Mouse (Mus musculus) E14TG2a.4 (cell line): ENCODE measurements around the gene Dnaic2.

Source experiments
- H3K27me3 ChIP-seq: 2 replicates; pipeline ENCODE4 v1.6.1; 2014; ENCODE audit warnings: low read length, control low read depth; ENCODE audit not compliant: insufficient read depth
- H3K36me3 ChIP-seq: 2 replicates; pipeline ENCODE4 v1.6.1; 2014; ENCODE audit warnings: low read length, control low read depth; ENCODE audit not compliant: insufficient read depth
- H3K4me1 ChIP-seq: replicated peaks from 2 replicates; pipeline ENCODE4 v1.6.1; 2014; ENCODE audit warnings: low read depth, low read length, control low read depth
- H3K4me3 ChIP-seq: replicated peaks from 2 replicates; pipeline ENCODE4 v1.5.1; 2014; ENCODE audit warnings: mild to moderate bottlenecking, low read length
- H3K9me3 ChIP-seq: 2 replicates; pipeline ENCODE4 v1.6.1; 2014; ENCODE audit warnings: low read length, control low read depth
- CTCF ChIP-seq: conservative IDR thresholded peaks from 2 replicates; pipeline ENCODE4 v1.5.1; 2014; ENCODE audit warnings: low read length
- NANOG ChIP-seq: IDR thresholded peaks from 2 replicates; pipeline ENCODE4 v1.6.1; 2014; ENCODE audit warnings: borderline replicate concordance, low read length, mixed read lengths
- POU5F1 ChIP-seq: IDR thresholded peaks from 2 replicates; pipeline ENCODE4 v1.6.1; 2014; ENCODE audit warnings: low read length, borderline replicate concordance

Gene Dnaic2

DNA sequence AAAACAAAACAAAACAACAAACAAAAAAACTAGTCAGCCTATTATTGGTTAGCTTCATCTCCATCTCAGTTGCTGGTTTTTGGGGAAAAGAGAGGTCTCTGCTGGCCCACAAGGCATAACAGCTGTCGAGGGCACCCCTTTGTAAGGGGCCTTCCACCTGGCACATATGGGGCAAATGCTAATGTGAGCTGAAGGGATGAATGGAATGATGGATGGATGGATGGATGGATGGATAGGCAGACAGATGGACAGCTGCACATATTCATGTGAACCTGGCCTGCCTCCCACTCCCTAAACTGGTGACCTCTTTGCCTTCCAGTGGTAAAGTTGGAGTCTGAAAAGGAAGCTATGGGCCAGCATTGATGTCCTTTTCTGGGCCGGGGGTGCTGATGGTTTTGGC lies 79.8 kb downstream of the Dnaic2 start:
- H3K27me3 ChIP-seq = peaks cover 3% of the 10 kb centered on the region; the same call in 1 of the 2 replicates
- no peak overlapping the region for H3K4me3 ChIP-seq
- no peak for TF ChIP-seq CTCF
- TF ChIP-seq NANOG = no peak
- TF ChIP-seq POU5F1 = no peak
- H3K36me3 ChIP-seq = no peaks in the 10 kb centered on the region
- H3K9me3 ChIP-seq = no peaks in the 10 kb centered on the region; the same call in 1 of the 2 replicates
- peaks cover 85% of the 10 kb centered on the region for H3K4me1 ChIP-seq
